Mouse (Mus musculus) heart, adult 11 months (tissue): ENCODE measurements at regions not wholly inside any gene's neighbourhood (a gene's known extent, or its start where the extent isn't known, plus 50 kb on each side); places are given as distances from the start of the nearest gene placed in this dataset.

Experiments used
- DNase-seq: peaks from one replicate; pipeline ENCODE4 v3.0.0; 2022

GRCm38 (mm10) chr16:39650616-39651015 lies 333.5 kb upstream of the Lsamp start:
- no peak for DNase-seq

- DNase-seq = no peak
Observed at GRCm38 (mm10) chr16:39667905-39668304, 316.3 kb upstream of the Lsamp start.

GRCm38 (mm10) chr16:39672096-39672985 lies 311.8 kb upstream of the Lsamp start:
- no peak for DNase-seq

- DNase-seq = no peak
Observed at GRCm38 (mm10) chr16:39675775-39676174, 308.4 kb upstream of the Lsamp start.

- DNase-seq = no peak
Observed at GRCm38 (mm10) chr16:39678285-39678684, 305.9 kb upstream of the Lsamp start.

- DNase-seq = no peak
Observed at GRCm38 (mm10) chr16:39693061-39693460, 291.1 kb upstream of the Lsamp start.

- DNase-seq = peak; percentile 90
Observed at GRCm38 (mm10) chr16:39695855-39696254, 288.3 kb upstream of the Lsamp start.

- no peak for DNase-seq
Observed at GRCm38 (mm10) chr16:39699201-39699600, 285.0 kb upstream of the Lsamp start.

- DNase-seq = no peak
Observed at GRCm38 (mm10) chr16:39706131-39706530, 278.0 kb upstream of the Lsamp start.

GRCm38 (mm10) chr16:39709387-39710039 lies 274.6 kb upstream of the Lsamp start:
- DNase-seq = no peak

- peak; percentile 89 for DNase-seq
Observed at GRCm38 (mm10) chr16:39727586-39727985, 256.6 kb upstream of the Lsamp start.

GRCm38 (mm10) chr16:39746041-39746736 lies 238.0 kb upstream of the Lsamp start:
- DNase-seq = no peak

- DNase-seq = no peak
Observed at GRCm38 (mm10) chr16:39751748-39752147, 232.4 kb upstream of the Lsamp start.

GRCm38 (mm10) chr16:39801063-39801462 lies 183.1 kb upstream of the Lsamp start:
- no peak for DNase-seq

- DNase-seq = no peak
Observed at GRCm38 (mm10) chr16:39820131-39820530, 164.0 kb upstream of the Lsamp start.

- DNase-seq = no peak
Observed at GRCm38 (mm10) chr16:39834241-39834640, 149.9 kb upstream of the Lsamp start.

- DNase-seq = no peak
Observed at GRCm38 (mm10) chr16:39881525-39881924, 102.6 kb upstream of the Lsamp start.

- DNase-seq = no peak
Observed at GRCm38 (mm10) chr16:39887944-39888343, 96.2 kb upstream of the Lsamp start.
